Mouse (Mus musculus): Measurements from ENCODE around the gene Dnajb9.
"Not testable (repeated sequence)": the region's sequence is repeated elsewhere in the genome, so short reads cannot be mapped to it uniquely, and the experiment has no call there.

Dnajb9 gene

DNA sequence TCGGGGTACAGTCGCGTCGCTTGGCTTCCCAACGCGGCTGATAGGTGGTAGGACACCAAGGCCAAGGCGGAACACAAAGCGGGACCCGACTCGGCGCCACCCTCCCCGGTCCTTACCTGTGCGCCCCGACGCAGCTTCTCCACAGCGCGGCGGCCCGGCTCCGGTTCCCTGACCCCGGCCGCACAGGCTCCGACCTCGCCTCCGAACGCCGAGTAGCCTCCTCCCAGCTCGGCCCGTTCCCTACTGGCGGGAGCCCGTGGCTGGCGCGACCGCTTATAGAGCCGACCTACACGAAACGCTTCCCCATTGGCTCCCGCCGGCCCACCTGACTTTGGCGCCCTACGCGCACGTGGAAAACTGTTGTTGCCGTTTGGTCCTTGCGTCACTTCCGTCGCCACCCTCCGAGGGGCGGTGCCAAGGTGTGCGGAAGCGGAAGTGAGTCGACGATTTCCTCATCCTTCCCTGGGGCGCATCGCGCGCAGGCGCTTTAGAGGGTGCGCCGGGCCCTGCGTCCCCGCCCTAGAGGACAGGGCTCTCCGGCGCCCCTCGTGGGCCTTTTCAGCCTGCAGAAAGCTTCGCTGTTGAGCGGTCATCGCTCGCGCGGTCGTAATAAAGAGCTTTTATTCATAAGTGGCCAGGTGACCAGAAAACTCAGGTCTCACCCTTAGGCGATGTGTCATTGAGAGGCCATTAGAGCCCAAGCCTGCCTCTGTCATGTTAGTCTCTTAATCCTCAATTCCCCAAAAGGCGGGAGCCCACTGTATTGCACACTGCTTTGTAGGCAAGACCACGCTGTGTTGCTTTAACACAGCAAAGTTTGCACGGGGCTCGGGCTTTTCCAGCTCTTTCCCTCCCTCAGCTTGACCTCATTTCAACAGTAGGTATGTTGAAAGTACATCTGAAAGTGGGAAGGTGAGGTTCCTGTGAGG lies at the start of gene Dnajb9:
Gene Dnajb9, minus strand, starts transcription at position 503 of the 929 bp plus-strand sequence.
- DNase-seq (ENCODE audit: low read depth, low spot score): peak; percentile 100

DNA sequence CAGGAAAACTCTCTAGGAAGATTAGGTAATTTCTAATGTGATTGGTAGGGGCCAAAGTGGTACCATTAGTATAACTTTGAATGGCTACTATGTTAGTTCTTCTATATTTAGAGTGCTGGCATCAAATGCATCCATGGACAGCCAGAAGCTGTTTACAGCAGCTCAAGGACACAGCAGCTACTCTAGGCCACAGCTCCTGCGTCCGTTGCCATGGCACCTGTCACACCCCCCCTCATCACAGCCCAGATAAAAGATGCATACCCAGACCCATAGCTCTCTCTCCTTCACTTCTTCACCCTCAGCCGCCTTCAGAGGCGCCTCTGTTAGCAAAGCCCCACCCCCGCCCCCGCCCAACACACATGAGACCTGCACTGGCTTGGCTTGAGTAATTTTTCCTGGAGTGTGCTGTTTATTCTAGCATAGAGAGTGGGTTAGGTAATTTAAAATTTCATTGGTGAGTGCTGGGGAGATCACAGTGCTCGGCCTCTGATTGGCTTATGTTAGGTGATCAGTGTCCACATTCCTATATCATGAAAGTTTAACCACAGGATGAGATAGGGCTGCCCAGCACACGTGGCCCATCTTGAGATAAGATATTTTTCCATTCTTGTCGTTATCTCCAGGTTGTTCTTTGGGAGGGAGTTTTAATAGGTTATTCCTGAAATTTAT lies 38.3 kb upstream of the Dnajb9 start:
- no peak for DNase-seq (ENCODE audit: low read depth, low spot score)

DNA sequence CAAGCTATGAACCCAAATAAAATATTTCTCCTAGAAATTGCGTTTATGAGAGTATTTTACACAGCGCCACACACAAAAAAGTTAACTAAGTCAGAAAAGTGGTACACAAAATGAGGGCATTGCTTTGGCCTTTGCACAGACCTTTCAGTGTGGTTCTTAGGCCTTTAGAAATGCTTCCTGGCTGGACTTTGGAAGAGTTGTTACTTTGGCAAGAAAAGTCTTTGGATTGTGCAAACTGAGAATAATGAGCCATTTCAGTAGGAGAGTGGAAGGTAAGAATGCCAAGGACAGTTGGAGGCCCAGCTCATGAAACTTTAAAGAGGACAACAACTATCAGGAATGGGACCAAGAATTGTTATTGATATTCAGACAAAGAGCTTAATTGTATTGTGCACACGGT lies 35.6 kb upstream of the Dnajb9 start:
- DNase-seq (ENCODE audit: low read depth, low spot score): no peak

DNA sequence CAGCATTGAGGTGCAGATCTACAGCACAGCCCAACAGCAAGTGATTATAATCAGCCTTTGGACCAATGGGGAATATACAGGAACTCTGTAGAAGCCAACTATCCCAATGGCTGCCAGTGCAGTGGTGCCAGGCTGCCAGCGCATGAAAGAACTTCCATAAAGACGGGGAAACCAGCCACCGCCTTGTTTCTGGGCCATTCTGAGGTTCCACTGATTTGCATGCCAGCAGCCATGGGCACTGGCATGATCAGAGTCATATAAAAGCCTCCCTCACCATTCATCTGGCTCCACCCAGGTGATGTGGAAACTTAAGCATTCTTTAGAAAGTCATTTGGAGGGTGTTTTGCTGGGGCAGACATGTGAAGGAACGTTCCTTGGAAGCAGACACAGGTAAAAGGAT lies 32.3 kb upstream of the Dnajb9 start:
- DNase-seq (ENCODE audit: low read depth, low spot score): no peak

DNA sequence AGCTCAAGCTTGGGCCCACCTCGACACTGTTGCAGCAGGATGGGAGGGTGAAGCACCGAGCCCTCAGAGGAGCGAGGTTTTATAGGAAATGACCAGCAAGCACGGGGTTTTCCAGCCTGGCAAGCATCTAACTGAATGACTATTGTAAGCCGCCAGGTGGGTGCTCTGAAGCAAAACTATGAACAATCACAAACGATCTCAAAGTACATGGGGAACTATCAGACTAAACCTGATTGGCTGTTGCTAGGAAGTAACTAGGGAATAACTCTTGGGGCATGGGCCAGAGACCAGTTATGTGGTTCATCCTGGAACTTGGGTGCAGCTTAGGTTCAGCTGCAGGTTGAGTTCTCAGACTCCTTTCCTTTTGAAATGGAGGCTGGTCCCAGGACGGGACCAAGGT lies 31.0 kb upstream of the Dnajb9 start:
- DNase-seq (ENCODE audit: low read depth, low spot score): no peak

DNA sequence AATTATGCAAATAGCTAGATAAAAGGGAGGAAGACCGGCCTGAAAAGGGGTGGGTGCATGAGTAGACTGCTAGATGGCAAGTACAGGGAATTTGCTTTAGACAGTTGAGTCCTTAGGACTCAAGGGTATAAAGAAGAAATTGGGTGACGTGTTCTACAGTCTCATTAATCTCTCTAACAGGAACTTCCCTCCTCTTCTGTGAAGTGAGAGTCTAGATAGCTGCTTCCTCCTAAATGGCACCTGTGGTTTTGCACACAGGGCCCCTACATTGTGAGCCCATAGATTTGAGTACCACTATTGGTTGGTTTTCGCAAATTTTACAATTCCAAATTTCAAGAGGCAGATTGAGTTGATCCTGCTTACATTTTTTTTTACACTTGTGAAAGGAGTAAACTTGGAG lies 14.5 kb upstream of the Dnajb9 start:
- DNase-seq (ENCODE audit: low read depth, low spot score): no peak

DNA sequence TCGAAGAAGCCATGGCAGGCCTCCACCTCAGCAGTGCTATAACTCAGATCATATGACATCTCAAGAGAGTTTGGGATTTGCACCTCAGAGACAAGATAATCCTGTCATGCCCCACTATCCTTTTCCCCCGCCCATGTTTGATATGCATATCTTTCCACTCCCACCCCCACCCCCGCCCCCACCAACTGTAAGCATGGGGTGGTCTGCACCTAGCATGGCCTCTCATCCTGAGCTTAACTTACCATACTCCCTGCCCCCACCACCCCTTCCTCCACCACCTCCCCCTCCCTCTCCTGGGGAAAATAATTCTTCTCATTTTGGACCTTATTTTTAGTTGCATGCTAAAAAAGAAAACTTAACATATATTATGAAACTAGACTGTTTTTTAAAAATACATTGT lies 12.9 kb upstream of the Dnajb9 start:
- no peak for DNase-seq (ENCODE audit: low read depth, low spot score)

DNA sequence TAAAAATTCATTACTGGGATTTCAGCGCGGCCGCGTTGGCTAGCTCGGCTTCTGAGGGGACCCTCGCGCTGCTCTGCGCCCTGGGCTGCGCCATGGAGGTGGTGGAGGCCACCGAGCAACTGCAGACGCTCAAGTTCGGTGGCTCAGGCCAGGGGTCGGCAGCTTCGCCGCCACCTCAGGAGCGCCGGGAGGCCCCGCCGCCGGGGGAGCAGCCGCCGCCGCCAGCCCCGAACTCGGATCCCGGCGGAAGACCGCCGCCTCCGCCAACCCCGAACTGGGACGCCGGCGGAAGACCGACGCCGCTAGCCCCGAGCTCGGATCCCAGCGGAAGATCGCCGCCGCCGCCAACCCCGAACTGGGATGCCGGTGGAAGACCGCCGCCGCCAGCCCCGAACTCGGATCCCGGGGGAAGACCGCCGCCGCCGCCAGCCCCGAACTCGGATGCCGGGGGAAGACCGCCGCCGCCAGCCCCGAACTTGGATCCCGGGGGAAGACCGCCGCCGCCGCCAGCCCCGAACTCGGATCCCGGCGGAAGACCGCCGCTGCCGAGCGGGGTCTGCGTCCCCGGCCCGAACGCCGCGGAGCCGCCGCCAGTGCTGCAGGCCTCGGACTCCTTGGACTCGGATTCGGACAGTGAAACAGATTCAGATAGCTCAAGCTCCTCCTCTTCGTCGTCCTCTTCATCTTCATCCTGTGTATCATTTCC lies 11.7 kb upstream of the Dnajb9 start:
- DNase-seq (ENCODE audit: low read depth, low spot score): peak; percentile 33

DNA sequence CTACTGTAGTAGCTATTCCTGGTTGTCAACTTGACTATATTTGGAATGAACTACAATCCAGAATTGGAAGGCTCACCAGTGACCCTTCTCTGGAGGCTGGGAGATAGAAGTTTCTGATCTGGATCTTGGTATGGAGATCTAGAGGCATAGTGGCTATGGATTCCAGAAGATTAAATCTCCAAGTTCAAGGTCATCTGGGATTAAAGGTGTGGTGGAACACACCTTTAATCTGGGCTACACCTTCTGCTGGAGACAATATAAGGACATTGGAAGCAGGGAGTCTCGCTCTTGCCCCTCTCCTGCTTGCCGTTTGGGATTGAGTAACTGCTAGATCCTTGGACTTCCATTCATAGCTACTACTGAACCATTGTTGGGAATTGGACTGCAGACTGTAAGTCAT lies 10.9 kb upstream of the Dnajb9 start, which contains the start of gene Pnpla8:
Gene Pnpla8, plus strand, starts transcription at position 301 of the 400 bp plus-strand sequence.
- DNase-seq (ENCODE audit: low read depth, low spot score): not testable (repeated sequence)

DNA sequence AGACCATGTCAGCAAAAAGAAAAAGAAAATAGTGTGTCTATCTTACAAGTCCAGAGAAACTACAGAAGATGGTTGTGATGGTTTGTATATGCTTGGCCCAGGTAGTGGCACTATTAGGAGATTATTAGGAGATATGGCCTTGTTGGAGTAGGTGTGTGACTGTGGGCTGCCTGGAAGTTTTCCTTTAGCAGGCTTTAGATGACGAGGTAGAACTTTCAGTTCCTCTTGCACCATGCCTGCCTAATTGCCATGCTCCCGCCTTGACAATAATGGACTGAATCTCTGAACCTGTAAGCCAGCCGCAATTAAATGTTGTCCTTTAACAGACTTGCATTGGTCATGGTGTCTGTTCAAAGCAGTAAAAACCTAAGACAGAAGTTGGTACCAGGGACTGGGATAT lies 1.4 kb upstream of the Dnajb9 start:
- no peak for DNase-seq (ENCODE audit: low read depth, low spot score)

DNA sequence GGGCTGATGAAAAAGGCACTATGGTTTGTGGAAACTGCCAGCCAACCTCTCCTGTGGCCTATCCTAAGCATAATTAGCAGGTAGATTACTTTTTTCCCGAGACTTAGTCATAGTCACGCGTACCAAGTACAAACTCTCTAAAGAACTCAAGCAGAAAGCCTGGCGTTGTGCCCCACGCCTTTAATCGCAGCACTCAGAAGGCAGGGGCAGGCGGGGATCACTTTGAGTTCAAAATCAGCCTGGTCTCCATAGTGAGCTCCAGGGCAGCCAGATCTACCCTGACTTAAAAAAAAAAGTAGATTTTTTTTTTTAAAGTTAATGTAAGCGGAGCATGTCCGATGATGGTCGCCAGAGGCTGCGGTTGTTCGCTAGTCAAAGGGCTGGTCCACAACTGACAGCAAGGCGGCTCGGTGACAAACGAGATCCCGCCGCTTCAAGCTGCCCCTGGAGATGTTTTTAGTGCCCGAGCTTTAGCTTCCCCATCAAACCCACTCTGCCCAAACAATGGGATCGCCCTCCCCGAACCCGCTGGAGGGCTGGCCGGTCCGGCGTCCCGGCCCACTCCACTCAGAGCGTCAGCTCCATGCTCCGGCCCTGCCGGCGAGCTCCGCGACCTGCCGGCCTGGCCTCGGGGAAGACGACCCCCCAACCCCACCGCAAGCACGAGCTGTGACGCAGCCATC lies 844 bp downstream of the Dnajb9 start:
- peak; percentile 49 for DNase-seq (ENCODE audit: low read depth, low spot score)

DNA sequence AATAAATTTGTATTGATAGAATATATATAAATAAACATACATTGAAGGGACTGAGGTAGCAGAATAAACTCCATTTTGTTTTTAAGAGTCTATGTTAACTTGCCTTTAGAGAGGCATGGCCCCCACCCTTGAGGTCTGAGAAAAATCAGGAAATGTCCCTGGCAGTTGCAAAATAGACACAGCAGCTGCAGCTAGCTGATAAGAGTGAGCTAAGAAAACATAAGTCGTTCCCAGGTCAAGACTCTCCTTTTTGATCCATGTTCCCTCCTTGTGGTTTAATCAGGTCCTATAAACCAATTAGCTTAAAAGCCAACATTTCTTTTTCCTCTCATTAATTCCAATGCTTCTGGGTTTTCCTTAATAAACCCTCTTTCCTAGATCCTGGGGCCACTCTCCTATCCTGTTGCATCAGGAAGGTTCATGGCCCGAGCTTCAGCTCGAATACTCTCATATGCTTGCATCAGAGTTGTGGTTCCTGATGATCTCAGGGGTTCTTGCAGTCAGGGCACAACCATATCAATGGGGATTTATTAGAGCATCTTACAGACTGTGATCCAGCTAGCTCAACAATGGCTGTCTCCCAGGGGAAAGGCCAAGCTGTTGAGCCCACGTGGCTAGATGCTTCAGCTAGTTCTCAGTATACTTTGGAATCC lies 12.1 kb downstream of the Dnajb9 start:
- no peak for DNase-seq (ENCODE audit: low read depth, low spot score)

DNA sequence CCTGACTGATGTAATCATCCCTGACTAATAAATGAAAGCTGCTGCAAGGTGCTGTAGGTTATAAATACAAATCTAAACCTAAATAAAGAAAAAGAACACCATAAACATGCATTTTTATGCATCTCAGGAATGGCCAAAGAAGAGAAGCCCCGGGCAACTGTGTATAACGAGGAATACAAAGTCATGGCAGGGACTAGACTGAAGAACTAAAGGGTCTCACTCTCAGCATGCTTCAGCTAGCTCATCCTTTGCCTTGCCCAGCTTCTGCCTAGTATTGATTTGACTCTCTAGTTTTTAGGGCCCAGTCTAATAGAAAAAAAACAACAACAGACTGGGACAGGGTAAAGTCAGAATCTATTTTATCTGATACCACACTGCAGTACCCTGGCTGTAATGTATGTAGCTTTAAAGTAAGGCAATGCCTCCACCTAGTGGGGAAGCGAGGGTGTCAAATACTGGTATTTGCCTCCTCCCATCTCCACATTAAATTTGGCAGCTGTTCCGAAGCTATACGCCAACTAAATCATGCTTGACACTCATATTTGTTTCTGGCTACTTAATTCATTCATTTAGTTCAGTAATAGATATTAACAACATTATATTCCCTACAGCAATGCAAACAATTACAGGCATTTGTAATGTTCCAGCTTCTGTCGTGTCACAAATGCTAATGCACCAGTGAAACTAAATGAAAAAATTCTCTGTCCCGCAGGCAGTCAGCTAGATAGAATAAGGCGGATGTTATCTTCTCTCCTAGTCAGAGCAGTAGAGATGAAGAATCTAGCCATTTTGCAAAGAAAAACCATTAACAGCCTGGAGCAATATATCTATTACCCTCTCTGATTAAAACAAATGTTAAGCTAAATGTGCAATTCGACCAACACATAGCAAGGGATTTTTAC lies 28.8 kb downstream of the Dnajb9 start:
- peak; percentile 85 for DNase-seq (ENCODE audit: low read depth, low spot score)

DNA sequence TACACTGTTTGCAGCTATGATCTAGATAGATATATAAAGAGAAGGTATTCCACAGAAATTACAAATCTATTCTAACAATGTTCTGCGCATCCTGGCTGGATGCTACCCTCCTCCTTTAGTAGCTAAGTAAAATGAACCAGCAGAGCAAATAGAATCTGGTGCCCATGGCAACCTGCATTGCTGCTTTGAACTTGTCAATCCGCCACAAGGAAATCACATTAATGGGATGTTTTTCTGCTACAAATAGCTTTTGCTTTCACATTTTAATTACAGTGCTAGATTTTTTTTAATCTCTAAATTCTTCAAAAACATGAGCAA lies 33.1 kb downstream of the Dnajb9 start:
- DNase-seq (ENCODE audit: low read depth, low spot score): peak; percentile 74

DNA sequence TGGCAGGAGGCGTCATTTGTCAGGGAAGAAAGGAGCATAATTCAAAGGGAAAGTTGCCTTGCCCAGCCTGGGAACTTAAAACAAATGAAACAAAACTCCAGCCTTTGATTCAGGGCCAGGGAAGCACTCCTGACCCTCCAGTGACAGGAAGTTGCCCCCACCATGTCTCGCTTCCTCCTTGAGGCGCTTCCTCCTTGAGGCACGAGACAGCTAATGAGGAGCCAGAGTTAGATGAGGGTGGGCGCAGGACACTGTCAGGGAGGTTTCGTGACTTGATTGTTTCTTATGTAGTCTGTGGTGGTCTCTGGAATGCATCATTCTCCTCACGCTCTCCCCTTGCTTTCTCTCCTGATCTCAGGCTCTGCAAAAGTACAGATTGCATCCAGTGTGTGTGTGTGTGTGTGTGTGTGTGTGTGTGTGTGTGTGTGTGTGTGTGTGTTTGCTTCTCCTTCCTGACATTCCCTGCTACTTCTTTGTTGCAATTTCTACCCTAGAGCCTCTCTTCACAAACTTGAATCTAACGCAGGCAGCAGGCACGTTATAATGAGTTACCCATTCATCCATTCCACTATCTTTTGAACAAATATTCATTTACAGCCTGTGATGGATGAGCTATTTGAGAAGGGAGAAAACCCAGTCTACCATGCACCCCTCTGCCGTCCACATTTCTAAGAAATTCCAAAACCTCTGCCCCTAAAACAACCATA lies 33.6 kb downstream of the Dnajb9 start:
- DNase-seq (ENCODE audit: low read depth, low spot score): no peak

DNA sequence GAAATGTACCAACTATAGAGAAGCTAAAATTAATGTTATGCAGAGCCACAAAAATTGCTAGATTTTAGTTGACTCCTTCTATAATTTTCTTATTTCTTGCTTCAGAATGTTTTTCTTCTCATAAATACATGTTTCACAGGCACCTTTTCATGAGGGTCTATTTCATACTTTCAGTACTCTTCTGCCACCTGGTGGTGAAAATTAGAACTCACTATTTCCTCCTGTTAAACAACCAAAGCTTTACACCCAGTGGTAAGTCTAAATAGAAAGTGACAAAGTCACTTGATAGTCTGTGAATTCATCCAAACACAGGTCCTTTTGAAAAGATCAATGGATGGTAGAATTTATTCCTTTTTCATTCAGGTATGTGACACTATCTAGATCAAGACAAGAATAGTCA lies 43.2 kb downstream of the Dnajb9 start:
- DNase-seq (ENCODE audit: low read depth, low spot score): peak; percentile 86

DNA sequence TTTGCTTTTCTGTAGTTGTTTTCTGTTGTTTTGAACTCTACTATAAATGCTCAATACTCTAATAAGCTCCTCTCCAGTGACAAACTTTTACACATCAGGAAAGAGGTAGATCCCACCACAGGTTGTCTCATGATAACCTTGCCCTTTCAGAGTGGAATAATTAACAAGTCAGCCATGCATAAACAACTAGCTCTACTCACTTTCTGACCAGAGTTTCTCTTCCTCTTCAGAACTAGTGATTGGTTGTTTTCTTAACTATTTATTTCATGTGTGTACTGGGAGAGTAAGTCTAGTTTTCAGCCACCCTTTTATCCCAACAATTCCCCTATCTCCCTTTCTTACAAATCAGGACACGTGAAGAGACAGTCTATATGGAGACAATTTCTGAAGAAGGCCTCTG lies 50.8 kb downstream of the Dnajb9 start:
- DNase-seq (ENCODE audit: low read depth, low spot score): no peak
